Mouse (Mus musculus) brain, embryonic 14.5 days (tissue): Measurements from ENCODE around the gene Lmo7.

Experiments
- CTCF ChIP-seq: fragments of 200-500 bp; IDR thresholded peaks from 2 replicates; pipeline ENCODE4 v1.5.1; 2012; ENCODE audit warnings: inconsistent platforms, mild to moderate bottlenecking, moderate library complexity, borderline replicate concordance; ENCODE audit not compliant: insufficient read depth, insufficient read length; ENCODE audit errors: extremely low read depth
- POLR2A ChIP-seq: fragments of 200-500 bp; IDR thresholded peaks from 2 replicates; pipeline ENCODE4 v1.6.1; 2012; ENCODE audit warnings: mild to moderate bottlenecking, inconsistent platforms, borderline replicate concordance; ENCODE audit not compliant: poor library complexity, insufficient read depth, insufficient read length, severe bottlenecking; ENCODE audit errors: extremely low read depth

DNA sequence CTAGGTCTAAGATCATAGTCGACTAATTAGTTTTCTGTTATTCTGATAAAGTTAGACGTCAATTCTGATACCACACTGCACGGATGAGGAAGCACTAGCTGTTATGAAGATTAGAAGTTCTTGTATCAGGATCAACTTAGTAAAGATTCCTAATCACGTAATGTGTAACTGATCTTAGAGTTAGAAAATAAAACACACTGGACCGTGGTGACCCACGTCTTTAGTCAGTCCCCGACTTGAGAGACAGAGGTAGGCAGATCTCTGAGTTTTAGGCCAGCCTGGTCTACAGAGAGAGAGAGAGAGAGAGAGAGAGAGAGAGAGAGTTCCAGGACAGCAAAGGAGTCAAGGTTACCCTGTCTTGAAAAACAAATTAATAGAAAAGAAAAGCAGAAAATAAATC lies 18.7 kb downstream of the Lmo7 start:
- no peak for TF ChIP-seq CTCF
- TF ChIP-seq POLR2A: no peak
